Mouse (Mus musculus) cerebellum, adult 2 months (tissue): ENCODE measurements at regions not wholly inside any gene's neighbourhood (a gene's known extent, or its start where the extent isn't known, plus 50 kb on each side); places are given as distances from the start of the nearest gene placed in this dataset.

Experiments used
- DNase-seq, 2 experiments: peaks; one replicate each; pipeline ENCODE4 v3.0.0; 2021
- H3K27ac ChIP-seq: fragments of 200-500 bp; 2 replicates; pipeline ENCODE4 v1.5.1; 2012; ENCODE audit warnings: low read length, control low read depth, inconsistent platforms; ENCODE audit not compliant: insufficient read depth
- H3K27me3 ChIP-seq: fragments of 200-500 bp; 2 replicates; pipeline ENCODE4 v1.6.1; 2012; ENCODE audit warnings: inconsistent platforms, mild to moderate bottlenecking, low read length, moderate library complexity; ENCODE audit not compliant: control insufficient read depth, insufficient read depth
- H3K4me1 ChIP-seq: fragments of 200-500 bp; 2 replicates; pipeline ENCODE4 v1.6.1; 2011; ENCODE audit warnings: low read length; ENCODE audit not compliant: control insufficient read depth, insufficient read depth
- H3K4me3 ChIP-seq: fragments of 200-500 bp; replicated peaks from 2 replicates; pipeline ENCODE3; 2011; ENCODE audit warnings: mild to moderate bottlenecking, low read depth, low read length, control low read depth; ENCODE audit not compliant: insufficient read depth
- CTCF ChIP-seq: fragments of 200-500 bp; IDR thresholded peaks from 2 replicates; pipeline ENCODE4 v1.5.1; 2011; ENCODE audit warnings: low read depth, mild to moderate bottlenecking, control low read depth, low read length, moderate library complexity, borderline replicate concordance; ENCODE audit not compliant: insufficient read depth
- POLR2A ChIP-seq: fragments of 200-500 bp; IDR thresholded peaks from 2 replicates; pipeline ENCODE4 v1.6.1; 2011; ENCODE audit warnings: low read length, control low read depth, borderline replicate concordance; ENCODE audit not compliant: insufficient read depth
- WGBS: fragments of 180-500 bp; shearing (Covaris S2); methylation state at CpG from one replicate; pipeline ENCODE4 v1.1.7; 2018; 5-methylcytosine and 5-hydroxymethylcytosine counted together

GRCm38 (mm10) chr2:118058654-118059395, 52.9 kb upstream of the Thbs1 start:
- H3K27me3 ChIP-seq = no peaks in the 10 kb centered on the region; the same call in 1 of the 2 replicates
- H3K4me1 ChIP-seq = no peaks in the 10 kb centered on the region
- WGBS = 78% methylated on average over 6 of the region's 6 CpGs
- TF ChIP-seq CTCF (no peak), POLR2A (no peak)
- H3K4me3 ChIP-seq = no peak overlapping the region
- no peak for DNase-seq
- no peak overlapping the region for H3K27ac ChIP-seq

DNA sequence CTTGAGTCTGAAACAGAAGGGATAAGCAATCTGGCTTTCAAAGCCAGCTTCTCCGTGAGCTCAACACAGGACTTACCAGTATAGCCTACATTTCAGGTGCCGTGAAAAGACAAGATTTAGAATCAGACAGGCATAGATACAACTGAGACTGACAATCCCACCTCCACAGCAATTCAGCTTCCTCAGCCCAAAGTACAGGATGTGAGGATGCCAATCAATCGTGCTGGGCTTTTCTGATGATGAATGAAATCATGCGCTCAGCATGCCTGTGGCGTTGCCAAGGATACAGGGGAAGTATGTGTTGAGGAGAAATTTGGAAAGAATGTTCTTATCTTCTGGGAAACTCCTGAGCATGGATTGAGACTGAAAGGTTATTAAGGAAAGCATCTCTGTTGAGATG, 50.4 kb upstream of the Thbs1 start:
- no peaks in the 10 kb centered on the region for H3K27me3 ChIP-seq
- WGBS = 47% methylated on average over 5 of the region's 5 CpGs
- H3K27ac ChIP-seq = no peak overlapping the region
- DNase-seq = no peak
- no peak for TF ChIP-seq POLR2A
- no peak for TF ChIP-seq CTCF
- no peak overlapping the region for H3K4me3 ChIP-seq
- H3K4me1 ChIP-seq = no peaks in the 10 kb centered on the region
